Mouse (Mus musculus) cerebellum, adult 2 months (tissue): Measurements from ENCODE around the gene Ksr1.

Source experiments
- CTCF ChIP-seq: fragments of 200-500 bp; IDR thresholded peaks from 2 replicates; pipeline ENCODE4 v1.5.1; 2011; ENCODE audit warnings: low read depth, mild to moderate bottlenecking, control low read depth, low read length, moderate library complexity, borderline replicate concordance; ENCODE audit not compliant: insufficient read depth
- POLR2A ChIP-seq: fragments of 200-500 bp; IDR thresholded peaks from 2 replicates; pipeline ENCODE4 v1.6.1; 2011; ENCODE audit warnings: low read length, control low read depth, borderline replicate concordance; ENCODE audit not compliant: insufficient read depth

DNA sequence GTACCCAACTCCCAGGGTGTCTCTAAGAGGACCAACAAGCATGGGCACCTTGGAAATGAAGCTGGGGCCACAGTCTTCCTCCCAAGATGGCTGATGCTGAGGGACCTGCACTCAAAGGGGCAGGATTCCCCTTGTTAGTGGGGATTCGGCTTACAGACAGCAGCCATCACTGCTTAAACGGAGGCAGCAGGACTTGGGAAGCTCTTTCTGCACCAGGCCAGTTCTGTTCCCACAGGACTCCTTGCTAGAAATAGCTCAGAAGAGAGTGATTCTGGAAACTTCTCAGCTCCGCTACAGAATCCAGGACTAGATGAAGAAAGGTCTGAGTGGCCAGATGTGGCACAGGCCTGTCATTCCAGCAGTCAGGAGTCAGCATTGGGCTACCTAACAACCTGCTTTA, 19.2 kb downstream of the Ksr1 start:
- TF ChIP-seq POLR2A (no peak), CTCF (no peak)
